Comparison of ENCODE assay signal across 11 mouse cellular contexts in genomic region chr16:29216395-29217295, GRCm38 (mm10). TPM values are rescaled to one million over a fixed set of nuclear protein-coding genes. Genes with fewer than 3 reads are reported as not detected.
A peak's percentile ranks its signal among the peaks of the same experiment; 100 is the strongest.
DNase-seq lines count a peak whose midpoint lies in the region; ATAC-seq and TF ChIP-seq lines count a peak whose summit lies in the region.
"Had no signal": no experiment of that assay in that cellular context is flagged by ENCODE, and none has a peak within 500 bp of the region (broad histone marks: within the 10 kb centered on the region; RNA-seq: fewer than 3 reads in every experiment).

No protein-coding gene starts in this region.

- peak; percentile 78 for ATAC-seq in hindbrain, postnatal 0 days
- no peak for ATAC-seq in inflammation-experienced regulatory T-cells, adult 6 months

- WGBS in hindbrain, postnatal 0 days, result 66% methylated on average over 5 of the region's 5 CpGs

- no peak overlapping the region for H3K4me2 ChIP-seq in hindbrain, postnatal 0 days (ENCODE audit: low read depth, low read length)

- in situ Hi-C loops in ES-E14 (cut with MboI; ENCODE audit: low sequenced_read_pairs in 2 of 2, unreplicated experiment in 2 of 2), result no loop called here

- no peak overlapping the region for H3K9ac ChIP-seq in ES-E14 (ENCODE audit: insufficient read depth, low read depth, low read length, poor library complexity, severe bottlenecking)
- H3K9ac ChIP-seq in hindbrain, postnatal 0 days (replicated peaks; ENCODE audit: low read length), result no peak overlapping the region

- no peaks in the 10 kb centered on the region for H3K4me1 ChIP-seq in ES-E14 (ENCODE audit: control insufficient read depth in 2 of 2, insufficient read depth in 2 of 2, low read length in 2 of 2, poor library complexity in 1 of 2)
- peaks cover 5% of the 10 kb centered on the region; the same call in 1 of the 2 replicates for H3K4me1 ChIP-seq in hindbrain, postnatal 0 days (ENCODE audit: insufficient read depth, low read length)

- no peaks in the 10 kb centered on the region for H3K9me3 ChIP-seq in ES-E14 (ENCODE audit: control insufficient read depth, insufficient read depth, low read depth, low read length)
- no peaks in the 10 kb centered on the region for H3K9me3 ChIP-seq in hindbrain, postnatal 0 days (ENCODE audit: low read length)

- H3K4me3 ChIP-seq in ES-E14 (ENCODE audit: insufficient read depth in 1 of 2, low read depth in 1 of 2, low read length in 2 of 2, poor library complexity in 1 of 2, severe bottlenecking in 1 of 2), result no peak overlapping the region
- H3K4me3 ChIP-seq in hindbrain, postnatal 0 days (ENCODE audit: low read length), result no peak overlapping the region
- no peak overlapping the region for H3K4me3 ChIP-seq in gastrocnemius, adult 2 months

- intact Hi-C loops in left cerebral cortex, postnatal 4 days (cut with DNase I), result loop anchor here (10.0 kb wide), 1 partner anchor 282 kb away; no protein-coding TSS in a partner anchor
- intact Hi-C loops in gastrocnemius, adult 2 months (cut with DNase I), result no loop called here

- H3K27ac ChIP-seq in ES-E14 (ENCODE audit: insufficient read depth, low read depth, low read length, poor library complexity, severe bottlenecking), result no peak overlapping the region
- no peak overlapping the region for H3K27ac ChIP-seq in hindbrain, postnatal 0 days
- H3K27ac ChIP-seq in gastrocnemius, adult 2 months, result no peak overlapping the region

- H3K27me3 ChIP-seq in hindbrain, postnatal 0 days (ENCODE audit: insufficient read depth, low read length), result no peaks in the 10 kb centered on the region

- DNase-seq in ES-E14 (ENCODE audit: low read depth, low spot score), result peak; percentile 40
- peak; percentile 46 for DNase-seq in ZHBTc4 (ENCODE audit: low read depth, low spot score)
- peak; percentile 70 for DNase-seq in hindbrain, postnatal 0 days (ENCODE audit: low spot score)
- peak; percentile 55 for DNase-seq in left cerebral cortex, postnatal 4 days
- no peak for DNase-seq in gastrocnemius, adult 2 months
- DNase-seq in urinary bladder, adult 2 months (ENCODE audit: low spot score), result no peak
- DNase-seq in spleen, postnatal 14 days (ENCODE audit: low spot score in 2 of 2), result no peak
- DNase-seq: liver had no signal

- TF ChIP-seq CTCF in hindbrain, postnatal 0 days (IDR thresholded peaks at IDR 0.05; ENCODE audit: low read depth), result no peak
- no peak for TF ChIP-seq CTCF in gastrocnemius, adult 2 months (IDR thresholded peaks at IDR 0.05)

- H3K36me3 ChIP-seq in ES-E14 (ENCODE audit: control insufficient read depth, insufficient read depth, low read length, poor library complexity, severe bottlenecking), result no peaks in the 10 kb centered on the region
- H3K36me3 ChIP-seq in hindbrain, postnatal 0 days (ENCODE audit: insufficient read depth, low read length), result no peaks in the 10 kb centered on the region

TF ChIP-seq in ES-E14, 5 proteins besides CTCF, POLR2A, EP300 and RAD21:
- TF ChIP-seq MAFK (IDR thresholded peaks at IDR 0.05; ENCODE audit: insufficient read depth, low read depth, low read length), result no peak
- no peak for TF ChIP-seq HCFC1 (IDR thresholded peaks at IDR 0.05; ENCODE audit: borderline replicate concordance, insufficient read depth, low read length)
- TF ChIP-seq ZNF384 (IDR thresholded peaks at IDR 0.05; ENCODE audit: low read depth, low read length), result no peak
- no peak for TF ChIP-seq CHD2 (IDR thresholded peaks at IDR 0.05; ENCODE audit: low read depth, low read length)
- no peak for TF ChIP-seq ZC3H11A (IDR thresholded peaks at IDR 0.05; ENCODE audit: borderline replicate concordance, low read depth, low read length)
TF ChIP-seq in ES-E14: peak in this region for 0.

RNA-seq across cellular contexts. Expression of gene Hrasls, which starts 7.2 kb away (rescaled TPM):
- total RNA-seq in ES-E14 (2012; rRNA removed), result 0.27 TPM in 1 of 2 replicates, not detected in the other
- 11.1 and 23.4 TPM in 2 replicates for total RNA-seq in hindbrain, postnatal 0 days (2014; rRNA removed)
- polyA plus RNA-seq in hindbrain, postnatal 0 days (2015; fragmentation: Nextera tagmentation; extraction: Ambion mirVana), result 8.0 and 8.7 TPM in 2 replicates
- total RNA-seq in left cerebral cortex, postnatal 4 days (2021), result 1 to 10 TPM; 5.1 to 5.9 TPM
- not detected for polyA plus RNA-seq in inflammation-experienced regulatory T-cells, adult 6 months (2017; shearing (Covaris generic))
- 10 to 100 TPM; 63.0 to 63.8 TPM for total RNA-seq in gastrocnemius, adult 2 months (2021)
- 10.8 and 11.8 TPM in 2 replicates for polyA plus RNA-seq in urinary bladder, adult 2 months (2012; rRNA removed)
- total RNA-seq: common myeloid progenitor, adult 5-6 weeks; MEL had no signal

Comparison
In these comparisons a context has a peak if more than half of its experiments do, and no peak if none do; other contexts are left out.
1. DNase-seq: peak in ES-E14 (single experiment), ZHBTc4 (single experiment), hindbrain, postnatal 0 days (single experiment) and left cerebral cortex, postnatal 4 days (single experiment); none in gastrocnemius, adult 2 months (single experiment), urinary bladder, adult 2 months (single experiment) and spleen, postnatal 14 days (0 of 2).